Mouse (Mus musculus) intestine, embryonic 16.5 days (tissue): ENCODE results near the gene Lactb. TPM values are rescaled to one million over a fixed set of nuclear protein-coding genes. Genes with fewer than 3 reads are reported as not detected.

ENCODE experiments used
- ATAC-seq: fragments of 200-750 bp; cut with Nextera tagmentation; 2 replicates; pipeline ENCODE4 v1.8.0; 2017; ENCODE audit warnings: moderate TSS enrichment, moderate library complexity
- H3K27ac ChIP-seq: fragments of 300-500 bp; sonication (generic); 2 replicates; pipeline ENCODE4 v1.5.1; 2014; ENCODE audit warnings: mild to moderate bottlenecking, low read length
- H3K27me3 ChIP-seq: fragments of 300-500 bp; sonication (generic); replicated peaks from 2 replicates; pipeline ENCODE4 v1.6.1; 2014; ENCODE audit warnings: low read length, control low read depth, mixed read lengths; ENCODE audit not compliant: control insufficient read depth, insufficient read depth
- H3K36me3 ChIP-seq: fragments of 300-500 bp; sonication (generic); 2 replicates; pipeline ENCODE4 v1.6.1; 2014; ENCODE audit warnings: low read length, control low read depth; ENCODE audit not compliant: control insufficient read depth, insufficient read depth
- H3K4me1 ChIP-seq: fragments of 300-500 bp; sonication (generic); 2 replicates; pipeline ENCODE4 v1.6.1; 2014; ENCODE audit warnings: low read length, control low read depth, mixed read lengths; ENCODE audit not compliant: control insufficient read depth, insufficient read depth
- H3K4me2 ChIP-seq: fragments of 300-500 bp; sonication (generic); 2 replicates; pipeline ENCODE4 v1.6.1; 2014; ENCODE audit warnings: low read depth, low read length, control low read depth
- H3K4me3 ChIP-seq: fragments of 300-500 bp; sonication (generic); 2 replicates; pipeline ENCODE4 v1.5.1; 2014; ENCODE audit warnings: mild to moderate bottlenecking, low read length
- H3K9ac ChIP-seq: fragments of 300-500 bp; sonication (generic); 2 replicates; pipeline ENCODE4 v1.6.1; 2014; ENCODE audit warnings: low read depth, low read length
- H3K9me3 ChIP-seq: fragments of 300-500 bp; sonication (generic); 2 replicates; pipeline ENCODE4 v1.6.1; 2016; ENCODE audit warnings: low read length, control low read depth; ENCODE audit not compliant: control insufficient read depth
- WGBS: fragments of 180-500 bp; shearing (Covaris S2); extraction: QIAGEN DNeasy Blood & Tissue Kit; methylation state at CpG from one replicate; pipeline ENCODE4 v1.1.7; 2014; 5-methylcytosine and 5-hydroxymethylcytosine counted together
- polyA plus RNA-seq: library from polyadenylated mRNA; unstranded; fragments of >200 nt; fragmentation: Nextera tagmentation; extraction: Ambion mirVana; gene quantifications from 2 replicates; pipeline ENCODE4 v1.2.1, GENCODE M21; 2015

Gene Lactb
- polyA plus RNA-seq, 1 experiment from 2014 or later: 6.7 TPM

DNA sequence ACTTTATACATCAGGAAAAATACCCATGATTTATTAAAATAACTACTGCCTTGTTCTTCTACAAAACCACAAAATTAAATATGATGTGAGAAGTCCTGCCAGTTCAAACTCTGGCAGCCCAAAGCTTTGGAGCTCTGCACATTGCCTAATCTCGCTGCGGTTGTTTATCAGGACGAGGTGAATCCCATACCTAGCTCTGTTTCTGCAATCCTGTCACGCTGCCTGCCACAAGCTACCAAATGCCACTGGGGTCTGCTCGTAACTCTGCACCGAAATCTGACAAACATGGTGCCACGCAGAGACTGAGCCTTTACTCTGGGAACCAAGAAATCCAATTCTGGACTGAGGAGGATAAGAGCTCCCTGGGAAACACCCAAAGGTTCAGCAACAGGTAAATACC is 65.4 kb downstream of the Lactb start:
- Histone ChIP-seq H3K9ac (no peak overlapping the region), H3K4me1 (peaks cover 21% of the 10 kb centered on the region), H3K27me3 (no peaks in the 10 kb centered on the region), H3K27ac (no peak overlapping the region), H3K4me3 (no peak overlapping the region), H3K4me2 (no peak overlapping the region), H3K36me3 (no peaks in the 10 kb centered on the region), H3K9me3 (no peaks in the 10 kb centered on the region)
- ATAC-seq: no peak
- 67% methylated on average over 7 of the region's 7 CpGs for WGBS

DNA sequence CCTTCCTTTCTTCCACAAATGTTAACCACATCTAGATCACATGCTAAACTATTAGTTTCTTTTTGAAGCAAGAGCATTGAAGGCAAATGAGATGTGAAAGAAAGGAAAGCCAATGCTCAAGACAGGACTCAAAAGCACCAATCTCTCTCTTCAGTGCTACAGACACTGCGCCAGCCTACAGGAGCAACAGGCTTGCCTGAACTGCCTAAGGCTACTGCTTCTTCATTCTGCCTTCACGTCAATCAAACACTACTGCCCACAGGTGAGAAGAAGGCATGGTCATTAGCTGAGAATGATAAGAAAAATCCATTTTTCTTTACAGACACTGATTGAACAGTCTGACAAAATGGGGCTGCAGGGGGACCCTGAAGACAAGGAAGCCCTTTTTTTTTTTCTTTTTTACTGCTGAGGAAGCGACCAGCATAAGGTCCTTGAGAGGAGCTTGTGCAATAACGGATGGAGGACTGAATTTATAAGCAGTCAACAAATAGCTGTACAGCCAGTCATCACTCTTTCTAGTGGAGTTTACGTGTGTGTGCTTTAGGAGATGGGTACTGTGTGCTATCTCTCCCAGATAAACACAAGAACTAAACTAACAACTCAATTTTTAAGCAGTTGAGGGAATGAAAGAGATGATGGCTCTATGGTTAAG is 67.4 kb downstream of the Lactb start:
- no peak overlapping the region for H3K9ac ChIP-seq
- peaks cover 10% of the 10 kb centered on the region; the same call in 1 of the 2 replicates for H3K4me1 ChIP-seq
- H3K27ac ChIP-seq: no peak overlapping the region
- no peak for ATAC-seq
- 75% methylated on average over 5 of the region's 5 CpGs for WGBS
- no peaks in the 10 kb centered on the region for H3K36me3 ChIP-seq
- no peak overlapping the region for H3K4me2 ChIP-seq
- H3K27me3 ChIP-seq: no peaks in the 10 kb centered on the region
- no peaks in the 10 kb centered on the region for H3K9me3 ChIP-seq
- no peak overlapping the region for H3K4me3 ChIP-seq

DNA sequence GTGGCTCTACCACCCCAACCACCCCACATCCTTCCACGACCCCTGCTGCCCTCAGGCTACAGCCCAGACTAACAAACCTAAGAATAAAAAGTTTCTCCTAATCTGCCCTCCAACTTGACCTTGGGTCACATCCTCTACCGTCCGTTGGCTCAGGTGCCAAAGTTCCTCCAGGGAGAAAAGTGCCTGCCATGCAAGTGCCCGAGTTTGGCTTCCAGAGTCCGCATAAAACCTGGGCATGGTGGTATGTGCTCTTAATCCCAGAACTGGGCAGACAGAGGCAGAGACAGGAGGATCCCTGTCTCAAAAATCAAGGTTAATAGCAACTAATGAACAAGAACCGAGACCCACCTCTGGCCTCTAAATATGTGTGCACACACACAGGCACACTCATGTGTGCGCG is 68.2 kb downstream of the Lactb start:
- H3K36me3 ChIP-seq: no peaks in the 10 kb centered on the region
- no peak for ATAC-seq
- H3K27ac ChIP-seq: no peak overlapping the region
- H3K4me1 ChIP-seq: peaks cover 10% of the 10 kb centered on the region; the same call in 1 of the 2 replicates
- no peak overlapping the region for H3K4me2 ChIP-seq
- H3K27me3 ChIP-seq: no peaks in the 10 kb centered on the region
- WGBS: 92% methylated on average over 8 of the region's 8 CpGs
- H3K9ac ChIP-seq: no peak overlapping the region
- no peaks in the 10 kb centered on the region for H3K9me3 ChIP-seq
- no peak overlapping the region for H3K4me3 ChIP-seq

DNA sequence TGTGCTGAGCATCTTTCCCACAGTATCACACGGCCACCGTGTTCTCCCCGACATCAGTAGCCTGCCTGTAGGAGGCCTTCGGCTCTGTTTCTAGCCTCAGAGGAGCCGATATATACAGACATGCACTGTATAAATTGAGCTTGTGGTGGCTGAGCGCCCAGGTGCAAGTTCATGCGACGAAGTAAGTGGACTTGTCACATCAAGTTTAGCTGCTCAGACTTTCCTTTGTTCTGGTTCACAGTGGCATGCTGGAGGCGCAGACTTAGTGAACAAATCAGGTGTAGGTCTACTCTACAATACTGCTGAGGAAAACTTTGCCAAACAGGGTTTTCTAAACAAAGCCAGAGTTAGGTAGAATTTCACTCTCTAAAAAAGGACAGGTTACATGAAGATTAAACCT is 69.3 kb downstream of the Lactb start:
- no peaks in the 10 kb centered on the region for H3K9me3 ChIP-seq
- no peak overlapping the region for H3K9ac ChIP-seq
- H3K27ac ChIP-seq: no peak overlapping the region
- no peaks in the 10 kb centered on the region for H3K27me3 ChIP-seq
- no peaks in the 10 kb centered on the region for H3K36me3 ChIP-seq
- H3K4me2 ChIP-seq: no peak overlapping the region
- H3K4me3 ChIP-seq: no peak overlapping the region
- peaks cover 8% of the 10 kb centered on the region; the same call in 1 of the 2 replicates for H3K4me1 ChIP-seq
- WGBS: 71% methylated on average over 9 of the region's 9 CpGs
- no peak for ATAC-seq

Other genes with a start within 250 kb of the Lactb start
- 10.2 and 11.2 TPM in 2 replicates for gene Aph1b, start 180.0 kb downstream of the Lactb start, polyA plus RNA-seq
- gene Gm10647, start 178.4 kb downstream of the Lactb start, polyA plus RNA-seq: 0.29 and 0.55 TPM in 2 replicates
- 4.5 and 6.2 TPM in 2 replicates for gene Aph1c, start 140.8 kb downstream of the Lactb start, polyA plus RNA-seq
- gene Rab8b, start 55.8 kb downstream of the Lactb start, polyA plus RNA-seq: 18.3 and 18.4 TPM in 2 replicates
- 763 and 818 TPM in 2 replicates for gene Rps27l, start 29.4 kb downstream of the Lactb start, polyA plus RNA-seq
- 1,080 and 1,114 TPM in 2 replicates for gene Tpm1, start 73.9 kb upstream of the Lactb start, polyA plus RNA-seq